Comparison of ENCODE assay signal across 25 mouse cellular contexts in the genomic region with DNA sequence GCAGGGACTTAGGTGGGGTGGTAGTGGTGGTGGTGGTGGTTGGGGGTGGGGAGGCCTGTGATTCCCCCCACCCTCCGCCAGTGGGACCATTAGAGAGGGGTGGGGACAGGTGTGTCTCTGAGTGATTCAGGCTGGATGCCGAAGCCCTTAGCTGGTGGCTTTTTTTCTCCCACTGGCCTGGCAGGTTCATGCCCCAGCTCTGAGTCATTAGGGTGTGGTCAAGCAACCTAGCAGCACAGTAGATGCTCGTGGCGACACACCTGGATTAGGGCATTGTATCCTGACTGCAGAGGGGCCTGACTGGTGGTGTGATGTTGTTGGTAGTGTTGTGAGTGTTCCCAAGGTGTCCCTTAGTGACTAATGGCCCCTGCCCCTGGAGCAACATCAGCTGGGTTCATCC. TPM values are rescaled to one million over a fixed set of nuclear protein-coding genes. Genes with fewer than 3 reads are reported as not detected.
DNase-seq lines count a peak whose midpoint lies in the region; ATAC-seq and TF ChIP-seq lines count a peak whose summit lies in the region.
"Had no signal": no experiment of that assay in that cellular context is flagged by ENCODE, and none has a peak within 500 bp of the region (broad histone marks: within the 10 kb centered on the region; RNA-seq: fewer than 3 reads in every experiment).

No protein-coding gene starts in this region.

- TF ChIP-seq CTCF in heart, adult 2 months (IDR thresholded peaks at IDR 0.05): no peak

- H3K4me3 ChIP-seq in heart, embryonic 12.5 days: no peak overlapping the region
- H3K4me3 ChIP-seq in embryonic facial prominence, embryonic 10.5 days: no peak overlapping the region
- no peak overlapping the region for H3K4me3 ChIP-seq in lung, embryonic 16.5 days (ENCODE audit: low read length)
- no peak overlapping the region for H3K4me3 ChIP-seq in stomach, embryonic 15.5 days (replicated peaks)
- H3K4me3 ChIP-seq in kidney, embryonic 15.5 days (replicated peaks): no peak overlapping the region
- no peak overlapping the region for H3K4me3 ChIP-seq in heart, adult 2 months
- H3K4me3 ChIP-seq: embryonic facial prominence, embryonic 13.5 days; hindbrain, embryonic 12.5 days; limb, embryonic 13.5 days; liver, embryonic 15.5 days; megakaryocyte, embryonic 14.5 days; neural tube, embryonic 12.5 days had no signal

- no peaks in the 10 kb centered on the region for H3K79me2 ChIP-seq in heart, adult 2 months (replicated peaks; ENCODE audit: control insufficient read depth, insufficient read depth, low read length)

- WGBS in heart, embryonic 12.5 days: 68% methylated on average over 4 of the region's 4 CpGs
- WGBS in embryonic facial prominence, embryonic 10.5 days: 78% methylated on average over 4 of the region's 4 CpGs
- 50% methylated on average over 4 of the region's 4 CpGs for WGBS in lung, embryonic 16.5 days
- 52% methylated on average over 4 of the region's 4 CpGs for WGBS in stomach, embryonic 15.5 days
- 71% methylated on average over 4 of the region's 4 CpGs for WGBS in kidney, embryonic 15.5 days
- 70% methylated on average over 4 of the region's 4 CpGs for WGBS in heart, adult 2 months

- ATAC-seq in heart, embryonic 12.5 days (ENCODE audit: insufficient number of reproducible peaks, low FRiP score): no peak
- ATAC-seq in lung, embryonic 16.5 days (ENCODE audit: low read depth): peak; percentile 10; the same call in 1 of the 2 replicates
- ATAC-seq in stomach, embryonic 15.5 days (ENCODE audit: insufficient read depth, low FRiP score, low read depth): no peak
- ATAC-seq in kidney, embryonic 15.5 days (replicated peaks; ENCODE audit: low FRiP score): no peak
- ATAC-seq: forebrain, postnatal 0 days; inflammation-experienced regulatory T-cells, adult 6 months; midbrain, embryonic 16.5 days had no signal

- no peak for TF ChIP-seq EP300 in heart, adult 2 months (IDR thresholded peaks at IDR 0.05; ENCODE audit: insufficient read depth, low read depth, low read length)

- peak; percentile 87 for DNase-seq in heart, adult 11 months
- DNase-seq in embryonic facial prominence, embryonic 10.5 days (ENCODE audit: low spot score): no peak
- DNase-seq in frontal cortex, postnatal 14 days (ENCODE audit: low spot score in 2 of 2): no peak
- no peak for DNase-seq in heart, adult 2 months
- DNase-seq: adrenal gland, postnatal 10 days; cerebellum, adult 18-20 months; forebrain, postnatal 0 days; heart, postnatal 10 days; kidney, postnatal 10 days; layer of hippocampus, adult 9-11 months; right cerebral cortex, postnatal 14 days had no signal

- H3K9me3 ChIP-seq in heart, embryonic 12.5 days (replicated peaks): no peaks in the 10 kb centered on the region
- H3K9me3 ChIP-seq in embryonic facial prominence, embryonic 10.5 days: no peaks in the 10 kb centered on the region
- no peaks in the 10 kb centered on the region for H3K9me3 ChIP-seq in lung, embryonic 16.5 days (ENCODE audit: control insufficient read depth, low read length)
- H3K9me3 ChIP-seq in stomach, embryonic 15.5 days: no peaks in the 10 kb centered on the region
- H3K9me3 ChIP-seq in kidney, embryonic 15.5 days (replicated peaks): no peaks in the 10 kb centered on the region
- H3K9me3 ChIP-seq: embryonic facial prominence, embryonic 13.5 days; hindbrain, embryonic 12.5 days; limb, embryonic 13.5 days; liver, embryonic 15.5 days; megakaryocyte, embryonic 14.5 days; neural tube, embryonic 12.5 days had no signal

- peaks cover 13% of the 10 kb centered on the region for H3K4me1 ChIP-seq in heart, embryonic 12.5 days (replicated peaks)
- peaks cover 35% of the 10 kb centered on the region for H3K4me1 ChIP-seq in embryonic facial prominence, embryonic 10.5 days
- peaks cover 29% of the 10 kb centered on the region for H3K4me1 ChIP-seq in lung, embryonic 16.5 days (replicated peaks; ENCODE audit: control insufficient read depth, insufficient read depth, low read length)
- H3K4me1 ChIP-seq in stomach, embryonic 15.5 days: peaks cover 29% of the 10 kb centered on the region
- H3K4me1 ChIP-seq in kidney, embryonic 15.5 days: peaks cover 22% of the 10 kb centered on the region
- H3K4me1 ChIP-seq in heart, adult 2 months (ENCODE audit: control insufficient read depth, insufficient read depth, low read length): no peaks in the 10 kb centered on the region

- no peaks in the 10 kb centered on the region for H3K27me3 ChIP-seq in heart, embryonic 12.5 days (replicated peaks)
- no peaks in the 10 kb centered on the region for H3K27me3 ChIP-seq in embryonic facial prominence, embryonic 10.5 days (replicated peaks; ENCODE audit: low read depth, poor library complexity, severe bottlenecking)
- no peaks in the 10 kb centered on the region for H3K27me3 ChIP-seq in lung, embryonic 16.5 days (ENCODE audit: control insufficient read depth, insufficient read depth, low read depth, low read length)
- no peaks in the 10 kb centered on the region for H3K27me3 ChIP-seq in stomach, embryonic 15.5 days (replicated peaks)
- H3K27me3 ChIP-seq in kidney, embryonic 15.5 days: no peaks in the 10 kb centered on the region
- no peaks in the 10 kb centered on the region for H3K27me3 ChIP-seq in heart, adult 2 months (ENCODE audit: control insufficient read depth, insufficient read depth, low read length)
- H3K27me3 ChIP-seq: embryonic facial prominence, embryonic 13.5 days; neural tube, embryonic 12.5 days had no signal

- no peak overlapping the region for H3K9ac ChIP-seq in heart, embryonic 12.5 days
- H3K9ac ChIP-seq in lung, embryonic 16.5 days (ENCODE audit: low read length): no peak overlapping the region
- no peak overlapping the region for H3K9ac ChIP-seq in stomach, embryonic 15.5 days
- H3K9ac ChIP-seq in kidney, embryonic 15.5 days: no peak overlapping the region
- no peak overlapping the region for H3K9ac ChIP-seq in heart, adult 2 months (ENCODE audit: low read depth, low read length)
- H3K9ac ChIP-seq: embryonic facial prominence, embryonic 13.5 days; forebrain, postnatal 0 days; hindbrain, embryonic 12.5 days; limb, embryonic 13.5 days; liver, embryonic 15.5 days had no signal

- intact Hi-C loops in heart, adult 2 months (cut with DNase I): no loop called here

- no peak overlapping the region for H3K4me2 ChIP-seq in heart, embryonic 12.5 days
- no peak overlapping the region for H3K4me2 ChIP-seq in lung, embryonic 16.5 days (ENCODE audit: low read depth, low read length)
- no peak overlapping the region for H3K4me2 ChIP-seq in stomach, embryonic 15.5 days
- no peak overlapping the region for H3K4me2 ChIP-seq in kidney, embryonic 15.5 days
- H3K4me2 ChIP-seq: embryonic facial prominence, embryonic 13.5 days; hindbrain, embryonic 12.5 days; limb, embryonic 13.5 days; liver, embryonic 15.5 days; neural tube, embryonic 12.5 days had no signal

- H3K36me3 ChIP-seq in heart, embryonic 12.5 days: no peaks in the 10 kb centered on the region
- H3K36me3 ChIP-seq in embryonic facial prominence, embryonic 10.5 days (replicated peaks): no peaks in the 10 kb centered on the region
- no peaks in the 10 kb centered on the region for H3K36me3 ChIP-seq in lung, embryonic 16.5 days (ENCODE audit: control insufficient read depth, insufficient read depth, low read length)
- no peaks in the 10 kb centered on the region for H3K36me3 ChIP-seq in stomach, embryonic 15.5 days
- H3K36me3 ChIP-seq in kidney, embryonic 15.5 days: no peaks in the 10 kb centered on the region
- no peaks in the 10 kb centered on the region for H3K36me3 ChIP-seq in heart, adult 2 months (ENCODE audit: control insufficient read depth, insufficient read depth, low read length)
- H3K36me3 ChIP-seq: embryonic facial prominence, embryonic 13.5 days; hindbrain, embryonic 12.5 days; limb, embryonic 13.5 days; liver, embryonic 15.5 days; neural tube, embryonic 12.5 days had no signal

- TF ChIP-seq POLR2A in heart, adult 2 months (IDR thresholded peaks at IDR 0.05; ENCODE audit: insufficient read depth, low read depth, low read length): no peak

- no peak overlapping the region for H3K27ac ChIP-seq in heart, embryonic 12.5 days (ENCODE audit: poor library complexity, severe bottlenecking)
- H3K27ac ChIP-seq in embryonic facial prominence, embryonic 10.5 days (replicated peaks): peak overlapping the region; percentile 35; the same call in 1 of the 2 replicates
- no peak overlapping the region for H3K27ac ChIP-seq in lung, embryonic 16.5 days (ENCODE audit: low read length)
- H3K27ac ChIP-seq in stomach, embryonic 15.5 days: peak overlapping the region; percentile 37; the same call in 1 of the 2 replicates
- H3K27ac ChIP-seq in kidney, embryonic 15.5 days: no peak overlapping the region
- H3K27ac ChIP-seq in heart, adult 2 months: no peak overlapping the region
- H3K27ac ChIP-seq: hindbrain, embryonic 12.5 days; limb, embryonic 13.5 days; liver, embryonic 15.5 days; neural tube, embryonic 12.5 days had no signal

RNA-seq across cellular contexts. Expression of a gene that starts 38.1 kb away (rescaled TPM):
- 0.73 and 0.83 TPM in 2 replicates for polyA plus RNA-seq in heart, embryonic 12.5 days (2016; fragmentation: Nextera tagmentation; extraction: Ambion mirVana)
- 0.59 and 0.71 TPM in 2 replicates for polyA plus RNA-seq in embryonic facial prominence, embryonic 10.5 days (2016; fragmentation: Nextera tagmentation; extraction: Ambion mirVana)
- polyA plus RNA-seq in lung, embryonic 16.5 days (2015; fragmentation: Nextera tagmentation; extraction: Ambion mirVana): 57.2 and 59.7 TPM in 2 replicates
- polyA plus RNA-seq in stomach, embryonic 15.5 days (2015; fragmentation: Nextera tagmentation; extraction: Ambion mirVana): 9.5 and 11.6 TPM in 2 replicates
- polyA plus RNA-seq in kidney, embryonic 15.5 days (2015; fragmentation: Nextera tagmentation; extraction: Ambion mirVana): 18.1 and 19.9 TPM in 2 replicates
- 1 to 10 TPM in 1 of 2 experiments, under 1 TPM in 1; 0.70 to 1.1 TPM for total RNA-seq in heart, adult 2 months (2021)
- 2.5 and 6.3 TPM in 2 replicates for polyA plus RNA-seq in heart, adult 2 months (2012; rRNA removed)
- total RNA-seq: common myeloid progenitor, adult 5-6 weeks; gastrocnemius, adult 8-10 months had no signal

RNA-seq across cellular contexts. Expression of a gene that starts 38.9 kb away (rescaled TPM):
- 7.0 and 7.5 TPM in 2 replicates for polyA plus RNA-seq in heart, embryonic 12.5 days (2016; fragmentation: Nextera tagmentation; extraction: Ambion mirVana)
- polyA plus RNA-seq in embryonic facial prominence, embryonic 10.5 days (2016; fragmentation: Nextera tagmentation; extraction: Ambion mirVana): 0.04 and 0.16 TPM in 2 replicates
- polyA plus RNA-seq in lung, embryonic 16.5 days (2015; fragmentation: Nextera tagmentation; extraction: Ambion mirVana): 2.5 and 2.6 TPM in 2 replicates
- polyA plus RNA-seq in stomach, embryonic 15.5 days (2015; fragmentation: Nextera tagmentation; extraction: Ambion mirVana): 7.7 and 12.7 TPM in 2 replicates
- polyA plus RNA-seq in kidney, embryonic 15.5 days (2015; fragmentation: Nextera tagmentation; extraction: Ambion mirVana): 1.6 and 2.3 TPM in 2 replicates
- 1 to 10 TPM; 2.2 to 2.8 TPM for total RNA-seq in heart, adult 2 months (2021)
- polyA plus RNA-seq in heart, adult 2 months (2012; rRNA removed): 2.0 and 3.2 TPM in 2 replicates
- polyA plus RNA-seq: neural tube, embryonic 12.5 days had no signal

RNA-seq across cellular contexts. Expression of a gene that starts 47.0 kb away (rescaled TPM):
- polyA plus RNA-seq in heart, embryonic 12.5 days (2016; fragmentation: Nextera tagmentation; extraction: Ambion mirVana): 46.6 and 49.7 TPM in 2 replicates
- 86.5 and 91.5 TPM in 2 replicates for polyA plus RNA-seq in embryonic facial prominence, embryonic 10.5 days (2016; fragmentation: Nextera tagmentation; extraction: Ambion mirVana)
- polyA plus RNA-seq in lung, embryonic 16.5 days (2015; fragmentation: Nextera tagmentation; extraction: Ambion mirVana): 75.0 and 82.4 TPM in 2 replicates
- 66.0 and 66.4 TPM in 2 replicates for polyA plus RNA-seq in stomach, embryonic 15.5 days (2015; fragmentation: Nextera tagmentation; extraction: Ambion mirVana)
- polyA plus RNA-seq in kidney, embryonic 15.5 days (2015; fragmentation: Nextera tagmentation; extraction: Ambion mirVana): 75.0 and 80.1 TPM in 2 replicates
- 10 to 100 TPM; 21.2 to 22.4 TPM for total RNA-seq in heart, adult 2 months (2021)
- 26.4 and 29.3 TPM in 2 replicates for polyA plus RNA-seq in heart, adult 2 months (2012; rRNA removed)

Comparison
In these comparisons a context has a peak if more than half of its experiments do, and no peak if none do; other contexts are left out.
1. H3K27ac ChIP-seq: peak in embryonic facial prominence, embryonic 10.5 days (single experiment) and stomach, embryonic 15.5 days (single experiment); none in heart, embryonic 12.5 days (single experiment), lung, embryonic 16.5 days (single experiment), kidney, embryonic 15.5 days (single experiment) and heart, adult 2 months (single experiment).